Mouse (Mus musculus) NIH3T3 (cell line): Measurements from ENCODE around the gene Tnxb.

ENCODE experiments used
- DNase-seq: peaks from one replicate; pipeline ENCODE4 v3.0.0-alpha.2; 2012; ENCODE audit warnings: low read depth

Tnxb gene

GRCm38 (mm10) chr17:34670235-34670634 is at the start of gene Tnxb:
Gene Tnxb (plus strand): TSS chr17:34670535.
- no peak for DNase-seq

GRCm38 (mm10) chr17:34621006-34621405 is 49.3 kb upstream of the Tnxb start:
- DNase-seq = no peak

DNA sequence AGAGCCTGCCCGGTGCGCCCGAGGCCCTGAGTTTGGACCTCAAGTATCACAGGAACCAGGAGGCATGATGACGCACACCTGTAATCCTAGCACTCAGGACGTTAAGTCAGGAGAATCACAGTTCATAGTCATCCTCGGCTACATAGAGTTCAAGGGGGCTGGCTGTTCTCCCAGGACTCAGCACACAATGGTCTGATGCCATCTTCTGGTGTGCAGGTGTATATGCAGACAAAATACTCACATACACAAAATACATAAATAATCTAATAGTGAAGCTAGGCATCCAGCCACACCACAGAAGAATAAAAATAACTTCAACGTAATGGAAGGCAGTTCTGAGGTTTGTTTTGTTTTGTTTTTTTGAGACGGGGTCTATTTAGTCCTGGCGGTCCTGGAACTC is 47.2 kb upstream of the Tnxb start:
- DNase-seq = no peak

GRCm38 (mm10) chr17:34624981-34625380 is 45.4 kb upstream of the Tnxb start:
- DNase-seq = peak; percentile 34

GRCm38 (mm10) chr17:34626062-34626772 is 44.1 kb upstream of the Tnxb start:
- DNase-seq = no peak

DNA sequence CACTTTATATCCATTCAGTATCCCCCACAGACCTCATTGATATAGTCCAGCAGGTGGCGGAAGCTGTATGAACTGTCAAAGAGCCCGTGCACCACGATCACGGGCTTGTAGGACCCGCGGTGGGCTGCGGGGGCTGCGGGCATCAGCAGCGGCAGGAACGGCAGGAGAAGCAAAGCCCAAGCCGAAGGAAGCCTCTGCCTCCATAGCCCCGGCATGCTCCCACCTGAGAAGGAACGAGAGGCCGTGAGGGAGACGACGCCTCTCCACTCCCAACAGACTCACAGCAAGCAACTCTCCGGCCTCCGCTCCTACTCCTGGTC is 43.6 kb upstream of the Tnxb start:
- peak; percentile 80 for DNase-seq

- peak; percentile 96 for DNase-seq
These were observed 43.0 kb upstream of the Tnxb start for GRCm38 (mm10) chr17:34627093-34627942.

GRCm38 (mm10) chr17:34627943-34628643 is 42.2 kb upstream of the Tnxb start, which contains the start of gene Ppt2:
Gene Ppt2 (minus strand): TSS chr17:34628510.
- peak; percentile 48 for DNase-seq

GRCm38 (mm10) chr17:34628644-34628967 is 41.7 kb upstream of the Tnxb start:
- no peak for DNase-seq

DNA sequence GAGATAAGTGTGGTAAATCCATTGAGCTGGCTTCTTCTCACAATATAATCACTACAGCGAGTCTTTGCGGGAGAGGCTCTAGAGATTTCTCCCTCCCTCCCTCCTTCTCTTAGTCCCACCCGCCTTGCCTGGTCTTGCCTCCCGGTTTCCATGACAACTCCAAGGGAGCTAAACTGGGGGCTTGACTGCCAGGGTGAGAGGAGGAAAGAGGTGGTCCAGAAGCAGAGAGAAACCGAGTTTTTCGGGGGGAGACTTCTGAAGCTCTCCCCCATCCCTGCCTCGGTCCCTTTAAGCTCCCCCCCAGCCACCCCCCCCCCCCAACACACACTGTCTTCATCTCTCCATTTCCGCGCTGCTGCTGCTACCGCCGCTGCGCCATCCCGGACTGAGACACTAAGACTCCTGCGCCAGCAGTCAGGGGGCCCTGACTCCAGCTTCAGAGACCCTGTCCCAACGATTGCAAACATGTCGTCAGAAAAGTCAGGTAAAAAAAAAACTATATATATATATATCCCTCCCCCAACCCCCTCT is 41.0 kb upstream of the Tnxb start, which contains the start of gene Prrt1:
TSS of gene Prrt1 (plus strand) at position 313 of the 531 bp plus-strand sequence.
- DNase-seq = peak; percentile 38

GRCm38 (mm10) chr17:34629796-34630603 is 40.3 kb upstream of the Tnxb start:
- DNase-seq = no peak

- DNase-seq = no peak
These were observed 39.5 kb upstream of the Tnxb start for GRCm38 (mm10) chr17:34630761-34631301.

DNA sequence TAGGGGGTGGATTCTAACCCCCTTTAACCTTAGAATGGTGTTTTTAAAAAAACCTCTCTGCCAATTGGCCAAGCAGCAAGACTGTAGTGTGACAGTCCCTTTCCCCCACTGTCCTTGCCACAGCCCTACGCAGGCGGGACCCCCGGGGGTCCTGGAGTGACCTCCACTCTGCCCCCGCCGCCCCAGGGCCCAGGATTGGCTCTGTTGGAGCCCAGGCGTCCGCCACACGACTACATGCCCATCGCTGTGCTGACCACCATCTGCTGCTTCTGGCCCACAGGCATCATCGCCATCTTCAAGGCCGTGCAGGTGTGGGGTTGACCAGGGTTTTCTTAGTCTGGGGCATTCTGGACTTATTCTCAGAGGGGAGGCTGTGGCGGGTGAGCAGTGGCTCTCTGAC is 38.7 kb upstream of the Tnxb start:
- DNase-seq = no peak

GRCm38 (mm10) chr17:34632261-34632691 is 38.1 kb upstream of the Tnxb start:
- DNase-seq = peak; percentile 72

GRCm38 (mm10) chr17:34635671-34636070 is 34.7 kb upstream of the Tnxb start:
- DNase-seq = peak; percentile 66

DNA sequence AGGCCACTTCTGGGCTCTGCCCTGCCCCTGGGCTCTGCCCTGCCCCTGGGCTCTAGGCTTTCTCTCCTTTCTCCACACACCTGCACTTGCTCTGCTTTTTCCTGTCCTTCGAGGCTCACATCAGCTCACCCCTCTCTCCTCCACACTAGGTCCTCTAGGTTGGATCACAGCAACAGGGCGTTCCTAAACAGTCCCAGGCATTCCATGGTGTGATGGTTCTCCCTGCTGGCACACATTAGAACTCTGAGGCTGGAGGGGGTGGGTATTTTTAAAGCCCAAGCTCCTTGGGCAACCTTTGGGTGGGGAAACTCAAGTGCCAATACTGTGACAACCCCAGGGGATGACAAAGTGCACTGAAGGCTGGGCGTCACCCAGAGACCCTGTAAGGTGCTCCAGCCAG is 32.9 kb upstream of the Tnxb start:
- no peak for DNase-seq

DNA sequence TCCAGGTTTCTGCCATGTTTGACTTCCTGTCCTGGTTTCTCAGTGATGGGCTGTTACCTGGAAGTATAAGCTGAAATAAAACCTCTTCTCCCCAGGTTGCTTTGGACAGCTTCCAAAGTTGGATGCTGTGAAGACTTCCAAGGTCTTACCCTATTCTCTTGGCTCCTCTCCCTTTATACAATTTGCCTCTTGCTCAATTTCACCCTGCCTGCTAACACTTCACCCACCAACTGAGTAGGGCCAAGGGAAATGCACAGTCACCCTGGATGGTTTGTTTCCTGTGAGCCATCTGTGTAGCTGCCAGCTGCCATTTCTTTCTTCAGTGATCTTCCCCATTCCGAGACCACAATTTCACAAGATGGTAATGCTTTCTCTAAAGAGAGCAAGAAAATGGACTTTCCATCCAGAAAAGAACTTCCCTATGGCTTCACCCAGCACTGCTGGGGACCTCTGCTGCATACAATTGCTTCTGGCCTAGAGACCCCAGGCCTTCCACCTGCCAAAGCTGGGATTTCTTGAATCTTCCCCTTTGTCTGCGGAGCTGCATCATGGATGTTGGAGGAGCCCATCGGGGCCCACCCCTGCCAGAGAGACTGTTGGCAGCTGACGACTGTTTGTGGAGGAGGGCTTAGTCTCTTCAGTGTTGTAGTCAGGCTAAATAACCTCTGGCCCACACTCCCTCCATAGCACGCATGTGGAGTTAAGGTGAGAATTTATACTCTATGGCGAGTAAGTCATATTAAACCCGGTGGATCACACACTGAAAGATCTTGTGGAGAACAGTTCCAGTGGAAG is 30.7 kb upstream of the Tnxb start:
- peak; percentile 53 for DNase-seq

DNA sequence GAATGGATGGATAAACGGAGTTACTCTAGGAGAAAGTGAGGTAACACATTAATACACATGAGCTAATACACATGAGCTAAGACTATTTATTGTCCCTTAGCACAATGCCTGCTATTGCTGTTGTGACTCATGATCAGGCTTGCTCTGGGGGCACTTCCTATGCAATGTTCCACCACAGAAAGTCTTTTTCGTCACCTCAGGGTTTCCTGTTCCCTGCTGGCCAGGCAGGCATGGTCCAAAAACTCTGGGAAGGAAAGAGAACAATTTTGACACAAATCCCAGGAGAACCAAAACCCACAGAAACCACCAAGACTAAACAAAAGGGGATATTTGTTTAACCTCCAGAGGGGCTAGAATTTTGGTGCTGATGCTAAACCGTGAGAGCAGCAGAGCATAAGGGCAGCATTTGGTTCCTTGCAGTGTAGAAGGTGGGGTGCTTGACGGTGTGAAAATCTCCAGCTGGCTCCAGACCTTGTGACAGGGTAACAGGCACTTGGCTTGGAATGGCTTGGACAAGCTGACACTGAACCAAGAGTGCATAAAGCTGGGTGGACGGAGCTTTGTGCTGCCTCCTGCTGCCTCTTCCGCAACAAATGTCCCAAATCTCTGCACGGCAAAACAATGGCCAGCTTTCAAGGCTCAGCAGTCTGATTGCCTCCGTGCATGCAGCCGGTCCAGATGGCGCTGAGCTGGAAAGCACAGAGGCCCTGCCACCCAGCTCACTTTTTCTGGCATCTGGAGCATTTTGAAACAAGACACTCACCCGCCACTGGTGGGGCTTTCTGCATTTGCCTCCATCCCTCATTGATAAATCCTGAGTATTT is 29.3 kb upstream of the Tnxb start:
- peak; percentile 78 for DNase-seq

GRCm38 (mm10) chr17:34641945-34642344 is 28.4 kb upstream of the Tnxb start:
- DNase-seq = peak; percentile 41

DNA sequence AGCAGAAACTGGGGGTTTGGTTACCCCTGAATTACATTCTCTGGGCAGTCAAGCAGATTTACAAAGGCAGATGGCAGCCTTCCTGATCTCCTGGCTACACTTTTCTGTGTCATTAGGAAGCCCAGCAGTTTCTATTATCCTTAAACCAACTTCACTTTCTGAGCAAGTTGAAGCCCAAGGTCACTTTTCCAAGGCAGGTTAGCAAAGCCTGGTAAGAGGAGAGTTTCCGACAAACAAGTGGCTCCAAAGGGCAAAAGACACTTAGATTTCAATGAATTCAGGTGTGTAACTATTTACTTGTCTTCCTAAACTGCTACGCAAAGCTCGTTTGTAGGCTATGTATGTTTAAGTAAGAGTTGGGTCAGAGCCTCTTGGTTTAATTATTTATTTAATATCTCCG is 27.0 kb upstream of the Tnxb start:
- no peak for DNase-seq
